Mouse (Mus musculus) testis, adult 2 months (tissue): Measurements from ENCODE around the gene Gm49368. TPM values are rescaled to one million over a fixed set of nuclear protein-coding genes. Genes with fewer than 3 reads are reported as not detected.
"Not testable (repeated sequence)": the region's sequence is repeated elsewhere in the genome, so short reads cannot be mapped to it uniquely, and the experiment has no call there.

Experiments
- H3K27ac ChIP-seq: fragments of 200-500 bp; 2 replicates; pipeline ENCODE4 v1.5.1; 2012; ENCODE audit warnings: low read depth, low read length; ENCODE audit not compliant: control insufficient read depth, insufficient read depth
- H3K27me3 ChIP-seq: fragments of 200-500 bp; 2 replicates; pipeline ENCODE4 v1.6.1; 2012; ENCODE audit warnings: mild to moderate bottlenecking, low read length, moderate library complexity; ENCODE audit not compliant: control insufficient read depth, insufficient read depth
- H3K36me3 ChIP-seq: fragments of 200-500 bp; 2 replicates; pipeline ENCODE4 v1.6.1; 2012; ENCODE audit warnings: mild to moderate bottlenecking, low read length; ENCODE audit not compliant: control insufficient read depth, insufficient read depth
- H3K4me1 ChIP-seq: fragments of 200-500 bp; 2 replicates; pipeline ENCODE4 v1.6.1; 2012; ENCODE audit warnings: low read length; ENCODE audit not compliant: control insufficient read depth, insufficient read depth
- H3K4me3 ChIP-seq: fragments of 200-500 bp; 2 replicates; pipeline ENCODE4 v1.5.1; 2012; ENCODE audit warnings: low read depth, mild to moderate bottlenecking, low read length, moderate library complexity, mixed read lengths; ENCODE audit not compliant: control insufficient read depth
- CTCF ChIP-seq: fragments of 200-500 bp; IDR thresholded peaks from 2 replicates; pipeline ENCODE4 v1.5.1; 2012; ENCODE audit warnings: low read depth, mild to moderate bottlenecking, inconsistent platforms, low read length, moderate library complexity; ENCODE audit not compliant: control insufficient read depth, insufficient read depth, insufficient replicate concordance
- POLR2A ChIP-seq: fragments of 200-500 bp; IDR thresholded peaks from 2 replicates; pipeline ENCODE4 v1.6.1; 2012; ENCODE audit warnings: low read depth, mild to moderate bottlenecking, inconsistent platforms, low read length, moderate library complexity; ENCODE audit not compliant: control insufficient read depth
- polyA plus RNA-seq: library from polyadenylated mRNA; depleted of rRNA; stranded (reverse); fragments of >200 nt; gene quantifications from 2 replicates; pipeline ENCODE4 v1.2.3, GENCODE M21; 2012

Gene Gm49368
- polyA plus RNA-seq, 1 experiment = not detected

DNA sequence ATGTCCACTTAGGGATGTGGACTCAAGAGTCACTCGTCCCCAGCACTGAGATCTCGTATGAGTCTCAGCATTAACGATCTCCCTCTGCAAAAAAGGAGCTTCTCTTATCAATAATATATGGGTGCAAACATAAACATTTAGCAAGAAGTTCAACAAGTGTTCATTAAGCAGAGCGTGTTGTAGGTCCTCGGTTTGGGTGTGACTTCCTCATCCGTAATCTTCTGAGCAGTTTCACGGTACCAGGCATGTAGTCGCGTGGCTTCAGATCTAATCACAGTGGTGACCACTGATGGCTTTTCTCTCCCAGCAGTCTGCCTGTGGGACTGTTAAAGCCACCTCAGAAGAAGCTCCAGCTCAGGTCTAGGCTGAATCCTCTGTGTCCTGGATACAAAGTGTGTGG lies 38.1 kb upstream of the Gm49368 start:
- Histone ChIP-seq H3K4me3 (no peak overlapping the region), H3K36me3 (no peaks in the 10 kb centered on the region), H3K27me3 (no peaks in the 10 kb centered on the region), H3K4me1 (no peaks in the 10 kb centered on the region), H3K27ac (no peak overlapping the region)
- no peak for TF ChIP-seq POLR2A
- no peak for TF ChIP-seq CTCF

DNA sequence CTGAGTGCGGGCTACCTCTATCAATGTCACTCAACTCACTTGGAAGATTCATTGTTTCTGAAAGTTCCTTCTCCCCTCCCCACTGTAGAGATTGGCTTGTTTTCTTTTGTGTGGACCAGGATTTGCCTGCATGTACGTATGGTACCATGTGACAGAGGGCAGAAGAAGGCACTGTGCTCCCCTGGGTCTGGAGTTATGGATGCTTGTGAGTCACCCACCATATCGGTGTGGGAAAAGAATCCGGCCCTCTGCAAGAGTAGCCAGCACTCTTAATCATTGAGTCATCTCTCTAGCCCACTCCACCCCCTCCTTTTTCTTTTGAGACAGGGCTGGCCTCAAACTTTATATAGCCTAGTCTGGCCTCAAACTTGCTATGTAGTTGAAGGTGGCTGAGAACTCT lies 37.6 kb upstream of the Gm49368 start:
- H3K36me3 ChIP-seq = no peaks in the 10 kb centered on the region
- H3K27me3 ChIP-seq = no peaks in the 10 kb centered on the region
- no peaks in the 10 kb centered on the region for H3K4me1 ChIP-seq
- TF ChIP-seq CTCF (no peak), POLR2A (no peak)
- H3K27ac ChIP-seq = no peak overlapping the region
- H3K4me3 ChIP-seq = no peak overlapping the region

- H3K27ac ChIP-seq = no peak overlapping the region
- TF ChIP-seq POLR2A (no peak), CTCF (no peak)
- no peaks in the 10 kb centered on the region for H3K36me3 ChIP-seq
- no peaks in the 10 kb centered on the region for H3K4me1 ChIP-seq
- no peak overlapping the region for H3K4me3 ChIP-seq
- no peaks in the 10 kb centered on the region for H3K27me3 ChIP-seq
These were observed 37.1 kb upstream of the Gm49368 start for GRCm38 (mm10) chr7:128025381-128025780.

DNA sequence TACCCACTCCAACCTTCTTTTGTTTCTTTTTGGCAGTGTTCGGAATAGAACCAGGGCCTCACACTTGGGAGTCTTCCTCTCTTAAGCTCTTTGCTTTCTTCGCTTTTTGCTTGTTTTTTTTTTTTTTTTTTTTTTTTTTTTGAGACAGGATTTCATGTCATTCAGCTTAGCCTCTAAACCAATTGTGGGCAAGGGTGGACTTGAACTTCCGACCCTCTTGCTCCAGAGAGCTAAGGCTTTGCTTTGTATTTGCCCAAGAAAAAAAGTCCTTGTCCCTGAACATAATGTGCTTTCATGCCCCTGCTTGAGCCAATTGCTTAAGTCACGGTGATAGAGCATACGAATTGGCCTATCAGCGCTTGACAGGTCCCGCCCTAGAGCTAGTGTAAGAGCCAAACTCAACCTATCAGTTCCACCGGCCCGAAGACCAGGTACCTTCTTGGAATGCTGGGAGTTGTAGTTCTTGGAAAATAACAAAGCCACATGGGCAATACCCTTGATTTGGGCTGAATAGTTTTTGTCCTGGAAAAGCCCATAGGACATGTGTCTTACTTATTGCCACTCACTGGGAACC lies 31.0 kb upstream of the Gm49368 start:
- no peak overlapping the region for H3K27ac ChIP-seq
- H3K4me3 ChIP-seq = no peak overlapping the region
- no peaks in the 10 kb centered on the region for H3K36me3 ChIP-seq
- no peaks in the 10 kb centered on the region for H3K27me3 ChIP-seq
- H3K4me1 ChIP-seq = no peaks in the 10 kb centered on the region
- TF ChIP-seq POLR2A = no peak
- TF ChIP-seq CTCF = no peak

GRCm38 (mm10) chr7:128032290-128032988 lies 30.0 kb upstream of the Gm49368 start:
- H3K4me1 ChIP-seq = no peaks in the 10 kb centered on the region
- TF ChIP-seq POLR2A (no peak), CTCF (no peak)
- no peak overlapping the region for H3K27ac ChIP-seq
- no peaks in the 10 kb centered on the region for H3K27me3 ChIP-seq
- H3K4me3 ChIP-seq = no peak overlapping the region
- no peaks in the 10 kb centered on the region for H3K36me3 ChIP-seq

- H3K27me3 ChIP-seq = no peaks in the 10 kb centered on the region
- no peak overlapping the region for H3K27ac ChIP-seq
- no peak overlapping the region for H3K4me3 ChIP-seq
- H3K4me1 ChIP-seq = no peaks in the 10 kb centered on the region
- no peak for TF ChIP-seq CTCF
- TF ChIP-seq POLR2A = no peak
- H3K36me3 ChIP-seq = no peaks in the 10 kb centered on the region
These were observed 29.5 kb upstream of the Gm49368 start for GRCm38 (mm10) chr7:128032989-128033293.

GRCm38 (mm10) chr7:128033616-128034015 lies 28.9 kb upstream of the Gm49368 start:
- no peaks in the 10 kb centered on the region for H3K4me1 ChIP-seq
- H3K36me3 ChIP-seq = no peaks in the 10 kb centered on the region
- no peak for TF ChIP-seq POLR2A
- TF ChIP-seq CTCF = no peak
- no peaks in the 10 kb centered on the region for H3K27me3 ChIP-seq
- no peak overlapping the region for H3K4me3 ChIP-seq
- H3K27ac ChIP-seq = no peak overlapping the region

DNA sequence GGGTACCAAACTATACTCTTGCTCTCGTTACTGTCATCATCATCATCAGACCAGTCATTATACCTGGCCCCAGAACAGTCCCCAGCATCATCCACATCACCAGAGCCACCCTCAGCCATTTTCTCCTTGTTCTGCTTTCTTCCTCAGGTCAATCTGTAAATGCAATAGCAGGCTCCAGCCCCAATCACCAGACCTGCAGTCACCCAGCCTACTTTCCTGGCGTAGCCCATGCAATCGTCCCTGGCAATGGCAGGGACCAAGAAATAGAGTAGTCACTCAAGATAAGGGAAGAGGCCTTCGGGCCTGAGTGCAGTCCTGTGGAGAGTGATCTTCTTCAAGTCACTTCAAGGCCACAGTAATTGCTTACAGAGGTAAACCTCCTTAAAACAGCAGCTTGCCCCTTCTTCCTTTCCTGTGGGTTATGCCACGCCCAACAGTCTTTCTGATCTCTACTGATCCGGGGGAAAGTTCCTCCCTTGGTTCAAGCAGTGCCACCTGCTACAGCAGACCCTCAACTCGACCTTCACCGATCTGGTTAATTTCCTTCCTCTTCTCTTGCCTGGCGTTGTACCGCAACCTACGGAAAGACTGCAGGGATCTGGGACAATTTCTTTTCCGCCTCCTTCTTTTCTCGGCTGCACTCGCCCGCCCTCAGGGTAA lies 20.2 kb upstream of the Gm49368 start:
- not testable (repeated sequence) for H3K27ac ChIP-seq, H3K4me1 ChIP-seq, H3K4me3 ChIP-seq, H3K27me3 ChIP-seq, H3K36me3 ChIP-seq
